Mouse (Mus musculus): ENCODE measurements around the gene Cradd.
A peak's percentile ranks its signal among the peaks of the same experiment; 100 is the strongest.

Gene Cradd

GRCm38 (mm10) chr10:95306824-95307552, 16.9 kb downstream of the Cradd start:
- DNase-seq (ENCODE audit: low read depth, low spot score) = no peak

GRCm38 (mm10) chr10:95304240-95304639, 19.7 kb downstream of the Cradd start:
- no peak for DNase-seq (ENCODE audit: low read depth, low spot score)

- no peak for DNase-seq (ENCODE audit: low read depth, low spot score)
Observed at GRCm38 (mm10) chr10:95302211-95303163, 21.4 kb downstream of the Cradd start.

GRCm38 (mm10) chr10:95300178-95300793, 23.6 kb downstream of the Cradd start:
- no peak for DNase-seq (ENCODE audit: low read depth, low spot score)

- DNase-seq (ENCODE audit: low read depth, low spot score) = no peak
Observed at GRCm38 (mm10) chr10:95299808-95300133, 24.2 kb downstream of the Cradd start.

- no peak for DNase-seq (ENCODE audit: low read depth, low spot score)
Observed at GRCm38 (mm10) chr10:95299010-95299807, 24.7 kb downstream of the Cradd start.

GRCm38 (mm10) chr10:95298504-95298903, 25.4 kb downstream of the Cradd start:
- DNase-seq (ENCODE audit: low read depth, low spot score) = no peak

GRCm38 (mm10) chr10:95297690-95298104, 26.2 kb downstream of the Cradd start:
- DNase-seq (ENCODE audit: low read depth, low spot score) = no peak

GRCm38 (mm10) chr10:95297024-95297423, 26.9 kb downstream of the Cradd start:
- no peak for DNase-seq (ENCODE audit: low read depth, low spot score)

GRCm38 (mm10) chr10:95293261-95293660, 30.7 kb downstream of the Cradd start:
- no peak for DNase-seq (ENCODE audit: low read depth, low spot score)

- DNase-seq (ENCODE audit: low read depth, low spot score) = no peak
Observed at GRCm38 (mm10) chr10:95292269-95292668, 31.7 kb downstream of the Cradd start.

- DNase-seq (ENCODE audit: low read depth, low spot score) = no peak
Observed at GRCm38 (mm10) chr10:95291133-95291876, 32.6 kb downstream of the Cradd start.

- no peak for DNase-seq (ENCODE audit: low read depth, low spot score)
Observed at GRCm38 (mm10) chr10:95289819-95290218, 34.1 kb downstream of the Cradd start.

GRCm38 (mm10) chr10:95288206-95288605, 35.7 kb downstream of the Cradd start:
- DNase-seq (ENCODE audit: low read depth, low spot score) = no peak

GRCm38 (mm10) chr10:95287351-95287750, 36.6 kb downstream of the Cradd start:
- peak; percentile 64 for DNase-seq (ENCODE audit: low read depth, low spot score)

- no peak for DNase-seq (ENCODE audit: low read depth, low spot score)
Observed at GRCm38 (mm10) chr10:95283434-95283833, 40.5 kb downstream of the Cradd start.

- no peak for DNase-seq (ENCODE audit: low read depth, low spot score)
Observed at GRCm38 (mm10) chr10:95281996-95282395, 41.9 kb downstream of the Cradd start.

- DNase-seq (ENCODE audit: low read depth, low spot score) = no peak
Observed at GRCm38 (mm10) chr10:95281466-95281990, 42.4 kb downstream of the Cradd start.

- no peak for DNase-seq (ENCODE audit: low read depth, low spot score)
Observed at GRCm38 (mm10) chr10:95280327-95280726, 43.6 kb downstream of the Cradd start.

- no peak for DNase-seq (ENCODE audit: low read depth, low spot score)
Observed at GRCm38 (mm10) chr10:95279459-95279858, 44.5 kb downstream of the Cradd start.
